Mouse (Mus musculus) G1E (cell line): ENCODE data around the gene Tnfrsf13c. TPM values are rescaled to one million over a fixed set of nuclear protein-coding genes. Genes with fewer than 3 reads are reported as not detected.

Experiments
- ATAC-seq: 2 replicates; pipeline ENCODE4 v1.8.0; 2016; ENCODE audit warnings: mild to moderate bottlenecking; ENCODE audit not compliant: insufficient number of reproducible peaks, poor library complexity, low FRiP score, severe bottlenecking; ENCODE audit errors: extremely low read depth
- DNase-seq: peaks from one replicate; pipeline ENCODE4 v3.0.0; 2012; ENCODE audit warnings: low spot score
- H3K27me3 ChIP-seq: 2 replicates; pipeline ENCODE4 v1.6.1; 2012; ENCODE audit warnings: mild to moderate bottlenecking, low read length, inconsistent platforms; ENCODE audit not compliant: insufficient read depth
- H3K36me3 ChIP-seq: replicated peaks from 2 replicates; pipeline ENCODE3; 2012; ENCODE audit warnings: mild to moderate bottlenecking, inconsistent platforms
- H3K4me1 ChIP-seq: 2 replicates; pipeline ENCODE4 v1.6.1; 2012; ENCODE audit warnings: low read depth, low read length, inconsistent platforms, mixed read lengths; ENCODE audit not compliant: insufficient read depth
- H3K4me3 ChIP-seq: 2 replicates; pipeline ENCODE4 v1.5.1; 2012; ENCODE audit warnings: low read depth, mild to moderate bottlenecking, inconsistent platforms, low read length, moderate library complexity, mixed read lengths
- H3K9me3 ChIP-seq: replicated peaks from 2 replicates; pipeline ENCODE4 v1.6.1; 2012; ENCODE audit warnings: inconsistent platforms
- CTCF ChIP-seq: IDR thresholded peaks from 2 replicates; pipeline ENCODE4 v1.5.1; 2012; ENCODE audit warnings: low read depth, low read length, inconsistent platforms, mixed read lengths
- GATA1 ChIP-seq: IDR thresholded peaks from 2 replicates; pipeline ENCODE4 v1.6.1; 2012; ENCODE audit warnings: borderline replicate concordance, low read length, inconsistent platforms, mixed read lengths
- GATA2 ChIP-seq: IDR thresholded peaks from 2 replicates; pipeline ENCODE4 v1.6.1; 2012; ENCODE audit warnings: low read depth, low read length, inconsistent platforms, borderline replicate concordance
- POLR2AphosphoS5 ChIP-seq: IDR thresholded peaks from 2 replicates; pipeline ENCODE4 v1.6.1; 2012; ENCODE audit warnings: low read depth, low read length, inconsistent platforms; ENCODE audit not compliant: insufficient replicate concordance
- TAL1 ChIP-seq: conservative IDR thresholded peaks from 2 replicates; pipeline ENCODE4 v1.6.1; 2012; ENCODE audit warnings: low read depth, low read length, inconsistent platforms, mixed read lengths
- polyA plus RNA-seq: library from polyadenylated mRNA; stranded (reverse); fragments of >175 nt; gene quantifications from 2 replicates; pipeline ENCODE4 v1.2.3, GENCODE M21; 2012
- total RNA-seq, 2 experiments: library from RNA; stranded (forward) in 1 of 2; stranded (reverse) in 1 of 2; fragments of 200-1000 nt in 1 of 2; fragments of >200 nt in 1 of 2; fragmentation: Nextera tagmentation in 1 of 2; gene quantifications; 2 replicates each; pipeline ENCODE4 v1.2.3; 2014 to 2017

Tnfrsf13c gene
- total and polyA plus RNA-seq, 3 experiments: 0.65 to 1.6 (median 0.71) TPM

- Histone ChIP-seq H3K36me3 (peaks cover 94% of the 10 kb centered on the region), H3K4me3 (no peak overlapping the region), H3K9me3 (peaks cover 12% of the 10 kb centered on the region), H3K4me1 (no peaks in the 10 kb centered on the region), H3K27me3 (no peaks in the 10 kb centered on the region; the same call in 1 of the 2 replicates)
- TF ChIP-seq CTCF: no peak
- DNase-seq (no peak), ATAC-seq (no peak)
Observed at GRCm38 (mm10) chr15:82204680-82205371, 19.3 kb downstream of the Tnfrsf13c start.

GRCm38 (mm10) chr15:82203611-82204351 lies 20.4 kb downstream of the Tnfrsf13c start:
- peaks cover 12% of the 10 kb centered on the region for H3K9me3 ChIP-seq
- TF ChIP-seq POLR2AphosphoS5 (no peak), GATA2 (no peak), TAL1 (no peak), GATA1 (no peak), CTCF (no peak)
- no peaks in the 10 kb centered on the region for H3K27me3 ChIP-seq
- H3K4me1 ChIP-seq: 0 out of 2 replicates have a peak, but pooled peaks cover under 1% of the 10 kb centered on the region
- H3K36me3 ChIP-seq: peaks cover 98% of the 10 kb centered on the region
- no peak for DNase-seq
- no peak overlapping the region for H3K4me3 ChIP-seq
- no peak for ATAC-seq

- ATAC-seq (no peak), DNase-seq (no peak)
- Histone ChIP-seq H3K27me3 (no peaks in the 10 kb centered on the region), H3K4me3 (no peak overlapping the region), H3K9me3 (peaks cover 12% of the 10 kb centered on the region), H3K4me1 (peaks cover 4% of the 10 kb centered on the region; the same call in 1 of the 2 replicates), H3K36me3 (peaks cover 99% of the 10 kb centered on the region)
- no peak for TF ChIP-seq TAL1
- no peak for TF ChIP-seq GATA1
- TF ChIP-seq GATA2: no peak
- TF ChIP-seq POLR2AphosphoS5: no peak
- no peak for TF ChIP-seq CTCF
Observed at GRCm38 (mm10) chr15:82203090-82203489, 21.1 kb downstream of the Tnfrsf13c start.

GRCm38 (mm10) chr15:82202086-82202485 lies 22.1 kb downstream of the Tnfrsf13c start:
- Histone ChIP-seq H3K4me3 (no peak overlapping the region), H3K4me1 (peaks cover 4% of the 10 kb centered on the region; the same call in 1 of the 2 replicates), H3K27me3 (no peaks in the 10 kb centered on the region; the same call in 1 of the 2 replicates), H3K9me3 (peaks cover 8% of the 10 kb centered on the region), H3K36me3 (peaks cover 99% of the 10 kb centered on the region)
- ATAC-seq (no peak), DNase-seq (no peak)
- TF ChIP-seq GATA2 (no peak), CTCF (no peak), POLR2AphosphoS5 (no peak), TAL1 (no peak), GATA1 (no peak)

GRCm38 (mm10) chr15:82199546-82199945 lies 24.6 kb downstream of the Tnfrsf13c start:
- H3K4me3 ChIP-seq: no peak overlapping the region
- H3K36me3 ChIP-seq: peaks cover 99% of the 10 kb centered on the region
- ATAC-seq (no peak), DNase-seq (no peak)
- no peak for TF ChIP-seq TAL1
- TF ChIP-seq POLR2AphosphoS5: no peak
- H3K27me3 ChIP-seq: no peaks in the 10 kb centered on the region; the same call in 1 of the 2 replicates
- peaks cover 4% of the 10 kb centered on the region; the same call in 1 of the 2 replicates for H3K4me1 ChIP-seq
- H3K9me3 ChIP-seq: no peaks in the 10 kb centered on the region

GRCm38 (mm10) chr15:82198342-82198741 lies 25.8 kb downstream of the Tnfrsf13c start:
- DNase-seq (no peak), ATAC-seq (no peak)
- TF ChIP-seq POLR2AphosphoS5 (no peak), GATA2 (no peak), TAL1 (no peak), CTCF (no peak), GATA1 (no peak)
- Histone ChIP-seq H3K9me3 (no peaks in the 10 kb centered on the region), H3K36me3 (peaks cover 99% of the 10 kb centered on the region), H3K4me3 (no peak overlapping the region), H3K4me1 (peaks cover 4% of the 10 kb centered on the region; the same call in 1 of the 2 replicates), H3K27me3 (no peaks in the 10 kb centered on the region; the same call in 1 of the 2 replicates)
